Mouse (Mus musculus) brain, embryonic 14.5 days (tissue): ENCODE measurements around the gene Rnf216.

Source experiments
- CTCF ChIP-seq: fragments of 200-500 bp; IDR thresholded peaks from 2 replicates; pipeline ENCODE4 v1.5.1; 2012; ENCODE audit warnings: inconsistent platforms, mild to moderate bottlenecking, moderate library complexity, borderline replicate concordance; ENCODE audit not compliant: insufficient read depth, insufficient read length; ENCODE audit errors: extremely low read depth
- POLR2A ChIP-seq: fragments of 200-500 bp; IDR thresholded peaks from 2 replicates; pipeline ENCODE4 v1.6.1; 2012; ENCODE audit warnings: mild to moderate bottlenecking, inconsistent platforms, borderline replicate concordance; ENCODE audit not compliant: poor library complexity, insufficient read depth, insufficient read length, severe bottlenecking; ENCODE audit errors: extremely low read depth

DNA sequence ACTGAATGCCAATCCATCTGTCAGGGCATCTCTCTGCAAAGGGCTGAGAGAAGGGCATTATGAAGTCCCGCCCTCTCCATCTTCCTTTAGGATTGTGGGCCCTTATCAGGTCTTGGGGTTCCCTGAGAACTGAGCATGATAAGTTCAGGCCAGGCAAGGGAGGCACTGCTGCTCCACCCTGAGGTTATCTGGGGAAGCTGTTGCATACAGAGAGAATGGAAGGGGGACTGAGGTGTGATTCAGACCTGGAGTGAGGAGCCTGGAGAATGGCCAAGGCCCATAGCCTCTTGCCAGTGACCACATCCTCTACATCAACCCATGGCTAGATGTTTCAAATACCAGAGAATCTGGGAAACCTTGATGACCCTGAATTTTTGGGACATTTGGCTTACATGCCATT, 76.7 kb downstream of the Rnf216 start:
- TF ChIP-seq CTCF (no peak), POLR2A (no peak)
